Mouse (Mus musculus) neural tube, embryonic 14.5 days (tissue): ENCODE data around the gene Nhsl1. TPM values are rescaled to one million over a fixed set of nuclear protein-coding genes. Genes with fewer than 3 reads are reported as not detected.

Experiments
- ATAC-seq: fragments of 200-750 bp; cut with Nextera tagmentation; 2 replicates; pipeline ENCODE4 v1.8.0; 2017; ENCODE audit warnings: low read depth, mild to moderate bottlenecking, moderate TSS enrichment, moderate library complexity
- H3K27ac ChIP-seq: fragments of 300-500 bp; sonication (generic); 2 replicates; pipeline ENCODE4 v1.5.1; 2014; ENCODE audit warnings: low read depth, mild to moderate bottlenecking, control low read depth, low read length, moderate library complexity, mixed read lengths
- H3K27me3 ChIP-seq: fragments of 300-500 bp; sonication (generic); 2 replicates; pipeline ENCODE4 v1.6.1; 2014; ENCODE audit warnings: low read length; ENCODE audit not compliant: control insufficient read depth, insufficient read depth
- H3K36me3 ChIP-seq: fragments of 300-500 bp; sonication (generic); 2 replicates; pipeline ENCODE4 v1.6.1; 2014; ENCODE audit warnings: low read length, mixed read lengths; ENCODE audit not compliant: control insufficient read depth, insufficient read depth
- H3K4me1 ChIP-seq: fragments of 300-500 bp; sonication (generic); 2 replicates; pipeline ENCODE4 v1.6.1; 2014; ENCODE audit warnings: low read length; ENCODE audit not compliant: control insufficient read depth, insufficient read depth
- H3K4me2 ChIP-seq: fragments of 300-500 bp; sonication (generic); 2 replicates; pipeline ENCODE4 v1.6.1; 2014; ENCODE audit warnings: mild to moderate bottlenecking, low read depth, low read length, control low read depth
- H3K4me3 ChIP-seq: fragments of 300-500 bp; sonication (generic); 2 replicates; pipeline ENCODE4 v1.5.1; 2014; ENCODE audit warnings: low read depth, low read length, control low read depth, mixed read lengths
- H3K9ac ChIP-seq: fragments of 300-500 bp; sonication (generic); replicated peaks from 2 replicates; pipeline ENCODE4 v1.6.1; 2014; ENCODE audit warnings: low read depth, mild to moderate bottlenecking, control low read depth, low read length, mixed read lengths
- H3K9me3 ChIP-seq: fragments of 300-500 bp; sonication (generic); 2 replicates; pipeline ENCODE4 v1.6.1; 2016; ENCODE audit warnings: low read length; ENCODE audit not compliant: control insufficient read depth
- WGBS: fragments of 180-500 bp; shearing (Covaris S2); extraction: QIAGEN DNeasy Blood & Tissue Kit; methylation state at CpG from one replicate; pipeline ENCODE4 v1.1.7; 2014; 5-methylcytosine and 5-hydroxymethylcytosine counted together
- polyA plus RNA-seq: library from polyadenylated mRNA; unstranded; fragments of >200 nt; fragmentation: Nextera tagmentation; extraction: Ambion mirVana; gene quantifications from 2 replicates; pipeline ENCODE4 v1.2.1, GENCODE M21; 2014

The Nhsl1 gene
- polyA plus RNA-seq, 1 experiment from 2014 or later, result 21.0 TPM

- Histone ChIP-seq H3K4me2 (no peak overlapping the region), H3K4me3 (no peak overlapping the region), H3K4me1 (0 out of 2 replicates have a peak, but pooled peaks cover 3% of the 10 kb centered on the region), H3K27ac (no peak overlapping the region), H3K36me3 (no peaks in the 10 kb centered on the region), H3K27me3 (no peaks in the 10 kb centered on the region), H3K9ac (no peak overlapping the region), H3K9me3 (no peaks in the 10 kb centered on the region)
- ATAC-seq, result no peak
- 39% methylated on average over 7 of the region's 7 CpGs for WGBS
Measured at GRCm38 (mm10) chr10:18418160-18418559, 99.4 kb downstream of the Nhsl1 start.

DNA sequence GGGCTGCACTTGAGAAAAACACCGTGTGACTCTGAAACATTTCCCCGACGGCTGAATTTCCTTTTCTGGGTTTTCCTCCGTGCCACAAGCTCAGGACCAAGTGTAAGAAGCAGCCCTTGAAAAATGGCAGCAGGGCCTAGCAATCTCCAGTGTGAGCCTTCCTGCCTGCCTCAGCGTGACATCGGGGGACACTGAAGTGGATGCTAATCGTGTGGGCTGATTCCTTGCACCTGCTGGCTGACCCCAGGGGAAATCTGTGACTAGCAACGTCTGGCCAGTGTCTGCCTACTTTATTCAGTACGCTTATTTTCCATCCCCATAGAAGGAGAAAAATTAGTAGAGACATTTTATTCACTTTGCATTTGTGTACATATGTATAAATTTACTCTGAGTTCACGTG lies 100.7 kb downstream of the Nhsl1 start:
- Histone ChIP-seq H3K4me3 (no peak overlapping the region), H3K36me3 (no peaks in the 10 kb centered on the region), H3K4me1 (0 out of 2 replicates have a peak, but pooled peaks cover 3% of the 10 kb centered on the region), H3K4me2 (no peak overlapping the region), H3K27ac (no peak overlapping the region), H3K27me3 (no peaks in the 10 kb centered on the region), H3K9me3 (no peaks in the 10 kb centered on the region), H3K9ac (no peak overlapping the region)
- WGBS, result 42% methylated on average over 10 of the region's 10 CpGs
- no peak for ATAC-seq

DNA sequence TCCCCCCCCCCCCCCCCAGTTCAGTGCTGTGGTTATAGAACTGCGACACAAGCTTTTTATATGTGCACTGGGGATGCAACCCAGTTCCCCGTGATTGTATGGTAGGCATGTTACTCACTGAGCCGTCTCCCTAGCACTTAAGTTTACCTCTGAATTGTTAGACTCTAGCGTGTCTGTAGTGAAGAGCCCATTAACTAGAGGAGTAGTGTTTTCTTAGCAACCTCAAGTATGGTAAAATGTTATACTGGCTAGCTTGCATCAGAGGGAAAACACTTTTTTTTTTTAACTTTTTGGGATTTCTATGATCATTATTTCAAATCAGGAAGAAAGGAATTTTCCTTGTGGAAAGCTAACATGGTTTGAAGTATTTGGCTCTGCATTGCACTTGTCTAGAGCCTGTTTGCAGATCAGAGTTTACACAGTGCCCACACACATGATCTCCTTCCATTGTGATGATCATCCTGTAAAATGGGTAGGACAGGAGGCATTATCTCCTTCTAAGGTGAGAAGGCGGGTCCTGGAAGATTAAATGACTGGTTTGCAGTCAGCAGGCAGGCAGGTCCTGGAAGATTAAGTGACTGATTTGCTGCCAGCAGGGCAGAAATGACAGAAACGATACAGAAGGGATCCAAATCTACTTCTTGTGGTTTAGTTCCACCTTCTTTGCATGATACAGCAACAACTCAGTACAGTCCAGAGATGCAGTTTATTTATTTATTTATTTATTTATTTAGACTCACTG lies 101.6 kb downstream of the Nhsl1 start:
- no peak overlapping the region for H3K4me2 ChIP-seq
- no peaks in the 10 kb centered on the region for H3K9me3 ChIP-seq
- 0 out of 2 replicates have a peak, but pooled peaks cover 3% of the 10 kb centered on the region for H3K4me1 ChIP-seq
- H3K36me3 ChIP-seq, result no peaks in the 10 kb centered on the region
- 79% methylated on average over 6 of the region's 6 CpGs for WGBS
- H3K9ac ChIP-seq, result no peak overlapping the region
- H3K27me3 ChIP-seq, result no peaks in the 10 kb centered on the region
- no peak overlapping the region for H3K27ac ChIP-seq
- no peak for ATAC-seq
- H3K4me3 ChIP-seq, result no peak overlapping the region

DNA sequence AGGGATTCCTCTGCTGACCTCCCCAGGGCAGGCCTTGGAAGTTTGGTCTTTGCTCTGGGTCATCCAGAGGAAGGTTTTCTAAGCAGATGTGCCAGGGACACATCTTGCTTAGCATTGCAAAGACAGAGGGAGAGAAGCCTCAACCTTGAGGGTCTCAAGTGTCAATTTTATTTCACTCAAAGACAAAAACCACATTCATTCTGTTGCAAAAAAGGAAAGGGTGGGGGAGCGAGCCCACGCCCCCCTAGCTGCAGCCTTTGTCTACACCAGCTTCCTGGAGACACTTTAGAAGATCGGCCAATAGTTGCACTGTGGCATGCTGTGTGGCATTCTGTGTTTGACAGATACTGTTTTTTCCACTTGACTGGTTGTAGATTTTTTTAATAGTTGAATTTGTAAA lies 104.2 kb downstream of the Nhsl1 start:
- Histone ChIP-seq H3K4me3 (no peak overlapping the region), H3K4me2 (no peak overlapping the region), H3K9me3 (no peaks in the 10 kb centered on the region), H3K27ac (no peak overlapping the region), H3K9ac (no peak overlapping the region), H3K4me1 (0 out of 2 replicates have a peak, but pooled peaks cover 3% of the 10 kb centered on the region), H3K27me3 (no peaks in the 10 kb centered on the region), H3K36me3 (no peaks in the 10 kb centered on the region)
- ATAC-seq, result no peak
- WGBS, result 9% methylated on average over 3 of the region's 3 CpGs

- Histone ChIP-seq H3K4me3 (no peak overlapping the region), H3K27me3 (no peaks in the 10 kb centered on the region), H3K36me3 (no peaks in the 10 kb centered on the region), H3K9ac (no peak overlapping the region), H3K4me2 (no peak overlapping the region), H3K27ac (no peak overlapping the region), H3K9me3 (no peaks in the 10 kb centered on the region), H3K4me1 (0 out of 2 replicates have a peak, but pooled peaks cover 3% of the 10 kb centered on the region)
- ATAC-seq, result no peak
- WGBS, result 71% methylated on average over 9 of the region's 9 CpGs
Measured at GRCm38 (mm10) chr10:18423557-18423956, 104.8 kb downstream of the Nhsl1 start.

GRCm38 (mm10) chr10:18427866-18428265 lies 109.1 kb downstream of the Nhsl1 start:
- Histone ChIP-seq H3K4me2 (no peak overlapping the region), H3K27ac (no peak overlapping the region), H3K4me3 (no peak overlapping the region), H3K9ac (no peak overlapping the region), H3K9me3 (0 out of 2 replicates have a peak, but pooled peaks cover 2% of the 10 kb centered on the region), H3K27me3 (no peaks in the 10 kb centered on the region), H3K4me1 (peaks cover 13% of the 10 kb centered on the region; the same call in 1 of the 2 replicates), H3K36me3 (no peaks in the 10 kb centered on the region)
- 95% methylated on average over 9 of the region's 9 CpGs for WGBS
- ATAC-seq, result no peak

GRCm38 (mm10) chr10:18429533-18429932 lies 110.7 kb downstream of the Nhsl1 start:
- Histone ChIP-seq H3K9ac (no peak overlapping the region), H3K4me3 (no peak overlapping the region), H3K27ac (no peak overlapping the region), H3K36me3 (no peaks in the 10 kb centered on the region), H3K9me3 (0 out of 2 replicates have a peak, but pooled peaks cover 2% of the 10 kb centered on the region), H3K4me1 (peaks cover 11% of the 10 kb centered on the region; the same call in 1 of the 2 replicates), H3K4me2 (no peak overlapping the region), H3K27me3 (no peaks in the 10 kb centered on the region)
- ATAC-seq, result no peak
- 98% methylated on average over 3 of the region's 3 CpGs for WGBS

- 65% methylated on average over 8 of the region's 8 CpGs for WGBS
Measured at GRCm38 (mm10) chr10:18430141-18430540, 111.4 kb downstream of the Nhsl1 start.

DNA sequence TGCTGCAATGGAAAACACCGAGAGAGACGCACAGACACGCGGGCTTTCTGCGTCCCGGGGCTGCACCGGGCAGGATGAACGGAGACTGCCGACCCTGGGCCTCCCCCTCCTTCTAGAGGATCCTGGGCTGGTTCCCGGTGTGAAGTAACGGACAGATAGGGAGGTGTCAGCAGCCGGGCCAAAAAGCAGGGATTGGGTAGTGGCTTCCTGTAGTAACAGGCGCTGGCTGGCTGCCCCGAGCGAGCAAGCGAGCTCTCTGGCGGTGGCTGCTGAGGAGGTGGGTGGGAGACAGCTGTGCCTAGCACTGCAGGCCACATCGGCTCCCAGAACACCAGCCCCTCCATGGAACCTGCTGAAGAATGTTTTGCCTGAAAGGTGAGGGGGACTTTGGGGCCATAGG lies 112.2 kb downstream of the Nhsl1 start:
- ATAC-seq, result peak; percentile 82
- H3K4me1 ChIP-seq, result peaks cover 14% of the 10 kb centered on the region; the same call in 1 of the 2 replicates
- H3K9me3 ChIP-seq, result 0 out of 2 replicates have a peak, but pooled peaks cover 2% of the 10 kb centered on the region
- H3K36me3 ChIP-seq, result no peaks in the 10 kb centered on the region
- H3K27me3 ChIP-seq, result no peaks in the 10 kb centered on the region
- peak overlapping the region; percentile 55; the same call in 1 of the 2 replicates for H3K27ac ChIP-seq
- peak overlapping the region; percentile 68 for H3K4me2 ChIP-seq
- 1% methylated on average over 18 of the region's 18 CpGs for WGBS
- H3K9ac ChIP-seq, result peak overlapping the region; percentile 53
- peak overlapping the region; percentile 31 for H3K4me3 ChIP-seq

More at GRCm38 (mm10) chr10:18430141-18430540, 111.4 kb downstream of the Nhsl1 start:
- no peak overlapping the region for H3K4me3 ChIP-seq
- no peak overlapping the region for H3K4me2 ChIP-seq
- H3K9me3 ChIP-seq, result 0 out of 2 replicates have a peak, but pooled peaks cover 2% of the 10 kb centered on the region
- H3K27ac ChIP-seq, result no peak overlapping the region
- 0 out of 2 replicates have a peak, but pooled peaks have one; percentile 19 for ATAC-seq
- H3K4me1 ChIP-seq, result peaks cover 11% of the 10 kb centered on the region; the same call in 1 of the 2 replicates
- H3K36me3 ChIP-seq, result no peaks in the 10 kb centered on the region
- no peak overlapping the region for H3K9ac ChIP-seq
- H3K27me3 ChIP-seq, result no peaks in the 10 kb centered on the region
